ENCODE assay signal across 20 mouse cellular contexts in genomic region chr8:116248398-116248797, GRCm38 (mm10).
A peak's percentile ranks its signal among the peaks of the same experiment; 100 is the strongest.
DNase-seq lines count a peak whose midpoint lies in the region; ATAC-seq and TF ChIP-seq lines count a peak whose summit lies in the region.
"Had no signal": no experiment of that assay in that cellular context is flagged by ENCODE, and none has a peak within 500 bp of the region (broad histone marks: within the 10 kb centered on the region; RNA-seq: fewer than 3 reads in every experiment).

No protein-coding gene starts in this region.

- H3K9me3 ChIP-seq in forebrain, postnatal 0 days (ENCODE audit: low read length): no peaks in the 10 kb centered on the region
- H3K9me3 ChIP-seq: embryonic facial prominence, embryonic 15.5 days; heart, embryonic 10.5 days; hindbrain, embryonic 15.5 days; limb, embryonic 13.5 days; liver, embryonic 12.5 days; midbrain, embryonic 12.5 days had no signal

- H3K27me3 ChIP-seq in forebrain, postnatal 0 days (ENCODE audit: insufficient read depth, low read length): no peaks in the 10 kb centered on the region
- H3K27me3 ChIP-seq: embryonic facial prominence, embryonic 15.5 days; hindbrain, embryonic 15.5 days; liver, embryonic 12.5 days; midbrain, embryonic 12.5 days had no signal

- H3K27ac ChIP-seq in forebrain, postnatal 0 days (ENCODE audit: low read depth, low read length): no peak overlapping the region
- H3K27ac ChIP-seq: embryonic facial prominence, embryonic 15.5 days; heart, embryonic 10.5 days; hindbrain, embryonic 15.5 days; limb, embryonic 13.5 days; liver, embryonic 12.5 days; midbrain, embryonic 12.5 days had no signal

- H3K9ac ChIP-seq in forebrain, postnatal 0 days: no peak overlapping the region
- H3K9ac ChIP-seq: embryonic facial prominence, embryonic 15.5 days; hindbrain, embryonic 15.5 days; limb, embryonic 13.5 days; liver, embryonic 12.5 days; midbrain, embryonic 12.5 days had no signal

- peak; percentile 49 for DNase-seq in embryo, embryonic 10.5 days (ENCODE audit: low spot score)
- no peak for DNase-seq in embryo, embryonic 9.5 days (ENCODE audit: extremely low spot score)
- peak; percentile 29 to 63 for DNase-seq in kidney, adult 8-10 months
- DNase-seq in kidney, postnatal 10 days: peak; percentile 78
- DNase-seq in layer of hippocampus, postnatal 36 days: no peak
- no peak for DNase-seq in forebrain, postnatal 0 days
- no peak for DNase-seq in gastrocnemius, adult 18-20 months (ENCODE audit: low spot score)
- DNase-seq: cerebellum, adult 18-20 months; cerebellum, postnatal 14 days; lung, adult 18-20 months; lung, postnatal 10 days; right cerebral cortex, postnatal 14 days; spleen, adult 18-20 months had no signal

- 84% methylated on average over 1 of the region's 1 CpGs for WGBS in forebrain, postnatal 0 days

- TF ChIP-seq CTCF in forebrain, postnatal 0 days (IDR thresholded peaks at IDR 0.05; ENCODE audit: low read depth): no peak

- no peaks in the 10 kb centered on the region for H3K36me3 ChIP-seq in forebrain, postnatal 0 days (ENCODE audit: insufficient read depth)
- H3K36me3 ChIP-seq: embryonic facial prominence, embryonic 15.5 days; heart, embryonic 10.5 days; hindbrain, embryonic 15.5 days; limb, embryonic 13.5 days; liver, embryonic 12.5 days; midbrain, embryonic 12.5 days had no signal

- H3K4me3 ChIP-seq in forebrain, postnatal 0 days (ENCODE audit: low read depth, low read length): no peak overlapping the region
- H3K4me3 ChIP-seq: embryonic facial prominence, embryonic 15.5 days; heart, embryonic 10.5 days; hindbrain, embryonic 15.5 days; limb, embryonic 13.5 days; liver, embryonic 12.5 days; midbrain, embryonic 12.5 days had no signal

- no peak overlapping the region for H3K4me2 ChIP-seq in forebrain, postnatal 0 days (ENCODE audit: low read depth)
- H3K4me2 ChIP-seq: embryonic facial prominence, embryonic 15.5 days; hindbrain, embryonic 15.5 days; limb, embryonic 13.5 days; liver, embryonic 12.5 days; midbrain, embryonic 12.5 days had no signal

- no peak for ATAC-seq in forebrain, postnatal 0 days
- ATAC-seq: forebrain, embryonic 14.5 days; liver, embryonic 12.5 days had no signal

- H3K4me1 ChIP-seq in forebrain, postnatal 0 days (ENCODE audit: insufficient read depth): no peaks in the 10 kb centered on the region
- H3K4me1 ChIP-seq: embryonic facial prominence, embryonic 15.5 days; liver, embryonic 12.5 days had no signal

Comparison
In these comparisons a context has a peak if more than half of its experiments do, and no peak if none do; other contexts are left out.
1. DNase-seq: peak in embryo, embryonic 10.5 days (single experiment), kidney, adult 8-10 months (2 of 2) and kidney, postnatal 10 days (single experiment); none in embryo, embryonic 9.5 days (single experiment), layer of hippocampus, postnatal 36 days (0 of 2), forebrain, postnatal 0 days (single experiment) and gastrocnemius, adult 18-20 months (single experiment).